In genomic region chr10:127071203-127071602, GRCm38 (mm10) we compare ENCODE assay signal across 8 mouse cellular contexts. TPM values are rescaled to one million over a fixed set of nuclear protein-coding genes. Genes with fewer than 3 reads are reported as not detected.
DNase-seq lines count a peak whose midpoint lies in the region; ATAC-seq lines count a peak whose summit lies in the region.

No protein-coding gene starts in this region.

- ATAC-seq in heart, embryonic 14.5 days (ENCODE audit: insufficient number of reproducible peaks, insufficient read depth, low FRiP score, low read depth), result no peak
- ATAC-seq in hindbrain, embryonic 14.5 days (ENCODE audit: low FRiP score), result no peak
- ATAC-seq in midbrain, embryonic 13.5 days, result no peak

- H3K9me3 ChIP-seq in heart, embryonic 14.5 days (ENCODE audit: control insufficient read depth, low read length), result no peaks in the 10 kb centered on the region
- no peaks in the 10 kb centered on the region for H3K9me3 ChIP-seq in hindbrain, embryonic 14.5 days (ENCODE audit: control insufficient read depth, low read length)
- H3K9me3 ChIP-seq in midbrain, embryonic 13.5 days, result no peaks in the 10 kb centered on the region

- H3K36me3 ChIP-seq in heart, embryonic 14.5 days (ENCODE audit: control insufficient read depth, insufficient read depth, low read length), result peaks cover 26% of the 10 kb centered on the region
- H3K36me3 ChIP-seq in hindbrain, embryonic 14.5 days (replicated peaks; ENCODE audit: control insufficient read depth, insufficient read depth), result peaks cover 29% of the 10 kb centered on the region
- peaks cover 25% of the 10 kb centered on the region for H3K36me3 ChIP-seq in midbrain, embryonic 13.5 days

- H3K27ac ChIP-seq in heart, embryonic 14.5 days (replicated peaks in 1 of 2; ENCODE audit: control insufficient read depth in 1 of 2, insufficient read depth in 1 of 2, low read depth in 2 of 2, low read length in 2 of 2), result no peak overlapping the region
- no peak overlapping the region for H3K27ac ChIP-seq in hindbrain, embryonic 14.5 days
- H3K27ac ChIP-seq in midbrain, embryonic 13.5 days, result peak overlapping the region; percentile 79; the same call in 1 of the 2 replicates

- peak overlapping the region in 1 of 2 experiments; percentile 61; a peak in 2 of 4 replicates for H3K4me3 ChIP-seq in heart, embryonic 14.5 days (ENCODE audit: control insufficient read depth in 1 of 2, insufficient read depth in 1 of 2, low read depth in 1 of 2, low read length in 2 of 2)
- H3K4me3 ChIP-seq in hindbrain, embryonic 14.5 days (replicated peaks; ENCODE audit: low read length), result peak overlapping the region; percentile 57
- H3K4me3 ChIP-seq in midbrain, embryonic 13.5 days (replicated peaks), result peak overlapping the region; percentile 66

- peaks cover 11% of the 10 kb centered on the region for H3K27me3 ChIP-seq in heart, embryonic 14.5 days (ENCODE audit: control insufficient read depth, insufficient read depth, low read length)
- H3K27me3 ChIP-seq in hindbrain, embryonic 14.5 days (ENCODE audit: control insufficient read depth, insufficient read depth, low read length), result no peaks in the 10 kb centered on the region
- H3K27me3 ChIP-seq in midbrain, embryonic 13.5 days, result peaks cover 11% of the 10 kb centered on the region

- intact Hi-C loops in heart, postnatal 36 days (cut with DNase I), result no loop called here

- WGBS in heart, embryonic 14.5 days, result 81% methylated on average over 9 of the region's 9 CpGs
- 80% methylated on average over 9 of the region's 9 CpGs for WGBS in hindbrain, embryonic 14.5 days
- WGBS in midbrain, embryonic 13.5 days, result 81% methylated on average over 9 of the region's 9 CpGs

- H3K4me1 ChIP-seq in heart, embryonic 14.5 days (ENCODE audit: control insufficient read depth in 2 of 2, insufficient read depth in 2 of 2, low read length in 2 of 2), result peaks cover 7 to 9% of the 10 kb centered on the region in 2 experiments
- H3K4me1 ChIP-seq in hindbrain, embryonic 14.5 days (replicated peaks; ENCODE audit: control insufficient read depth, insufficient read depth, low read length), result peaks cover 20% of the 10 kb centered on the region
- H3K4me1 ChIP-seq in midbrain, embryonic 13.5 days (replicated peaks), result peaks cover 35% of the 10 kb centered on the region

- H3K9ac ChIP-seq in heart, embryonic 14.5 days (ENCODE audit: low read length), result no peak overlapping the region
- peak overlapping the region; percentile 71 for H3K9ac ChIP-seq in hindbrain, embryonic 14.5 days
- H3K9ac ChIP-seq in midbrain, embryonic 13.5 days (replicated peaks), result peak overlapping the region; percentile 80

- H3K4me2 ChIP-seq in heart, embryonic 14.5 days (ENCODE audit: low read length), result peak overlapping the region; percentile 90
- H3K4me2 ChIP-seq in hindbrain, embryonic 14.5 days (replicated peaks), result peak overlapping the region; percentile 73
- H3K4me2 ChIP-seq in midbrain, embryonic 13.5 days (replicated peaks), result peak overlapping the region; percentile 70

- DNase-seq in heart, postnatal 36 days, result no peak
- DNase-seq in NIH3T3 (ENCODE audit: low read depth), result peak; percentile 24
- no peak for DNase-seq in hindbrain, embryonic 14.5 days (ENCODE audit: low spot score)
- DNase-seq in urinary bladder, postnatal 4 days (ENCODE audit: low spot score in 2 of 2), result no peak
- no peak for DNase-seq in urinary bladder, adult 18-20 months (ENCODE audit: low spot score in 2 of 2)
- DNase-seq in kidney, postnatal 4 days, result no peak

RNA-seq across cellular contexts. Expression of gene Tspan31, which starts 1.1 kb away (rescaled TPM):
- 99.1 and 101 TPM in 2 replicates for polyA plus RNA-seq in heart, embryonic 14.5 days (2014; fragmentation: Nextera tagmentation; extraction: Ambion mirVana)
- total RNA-seq in heart, postnatal 36 days (2021), result 10 to 100 TPM; 43.8 to 46.9 TPM
- 54.4 and 83.3 TPM in 2 replicates for polyA plus RNA-seq in hindbrain, embryonic 14.5 days (2014; fragmentation: Nextera tagmentation; extraction: Ambion mirVana)
- polyA plus RNA-seq in midbrain, embryonic 13.5 days (2015; fragmentation: Nextera tagmentation; extraction: Ambion mirVana), result 136 and 138 TPM in 2 replicates

RNA-seq across cellular contexts. Expression of gene Agap2, which starts 3.9 kb away (rescaled TPM):
- polyA plus RNA-seq in heart, embryonic 14.5 days (2014; fragmentation: Nextera tagmentation; extraction: Ambion mirVana), result 0.27 TPM in 1 of 2 replicates, not detected in the other
- total RNA-seq in heart, postnatal 36 days (2021), result 1 to 10 TPM; 5.6 to 7.0 TPM
- polyA plus RNA-seq in hindbrain, embryonic 14.5 days (2014; fragmentation: Nextera tagmentation; extraction: Ambion mirVana), result 6.7 and 8.2 TPM in 2 replicates
- polyA plus RNA-seq in midbrain, embryonic 13.5 days (2015; fragmentation: Nextera tagmentation; extraction: Ambion mirVana), result 2.8 and 3.3 TPM in 2 replicates

RNA-seq across cellular contexts. Expression of gene Cdk4, which starts 7.9 kb away (rescaled TPM):
- polyA plus RNA-seq in heart, embryonic 14.5 days (2014; fragmentation: Nextera tagmentation; extraction: Ambion mirVana), result 929 and 946 TPM in 2 replicates
- total RNA-seq in heart, postnatal 36 days (2021), result 10 to 100 TPM; 76.7 to 85.5 TPM
- 764 and 784 TPM in 2 replicates for polyA plus RNA-seq in hindbrain, embryonic 14.5 days (2014; fragmentation: Nextera tagmentation; extraction: Ambion mirVana)
- 1,636 and 1,639 TPM in 2 replicates for polyA plus RNA-seq in midbrain, embryonic 13.5 days (2015; fragmentation: Nextera tagmentation; extraction: Ambion mirVana)

RNA-seq across cellular contexts. Expression of gene March9, which starts 11.2 kb away (rescaled TPM):
- 0.16 and 0.39 TPM in 2 replicates for polyA plus RNA-seq in heart, embryonic 14.5 days (2014; fragmentation: Nextera tagmentation; extraction: Ambion mirVana)
- total RNA-seq in heart, postnatal 36 days (2021), result 1 to 10 TPM; 2.3 to 2.9 TPM
- 12.0 and 12.9 TPM in 2 replicates for polyA plus RNA-seq in hindbrain, embryonic 14.5 days (2014; fragmentation: Nextera tagmentation; extraction: Ambion mirVana)
- polyA plus RNA-seq in midbrain, embryonic 13.5 days (2015; fragmentation: Nextera tagmentation; extraction: Ambion mirVana), result 5.6 and 6.4 TPM in 2 replicates

RNA-seq across cellular contexts. Expression of gene Cyp27b1, which starts 23.2 kb away (rescaled TPM):
- not detected in 2 replicates for polyA plus RNA-seq in heart, embryonic 14.5 days (2014; fragmentation: Nextera tagmentation; extraction: Ambion mirVana)
- under 1 TPM; 0.14 to 0.31 TPM for total RNA-seq in heart, postnatal 36 days (2021)
- polyA plus RNA-seq in hindbrain, embryonic 14.5 days (2014; fragmentation: Nextera tagmentation; extraction: Ambion mirVana), result 0.08 TPM in 1 of 2 replicates, not detected in the other
- polyA plus RNA-seq in midbrain, embryonic 13.5 days (2015; fragmentation: Nextera tagmentation; extraction: Ambion mirVana), result 0.08 and 0.14 TPM in 2 replicates
